Mouse (Mus musculus): Measurements from ENCODE around the gene Egfem1. TPM values are rescaled to one million over a fixed set of nuclear protein-coding genes. Genes with fewer than 3 reads are reported as not detected.

Gene Egfem1
- polyA plus RNA-seq, 1 experiment = not detected

DNA sequence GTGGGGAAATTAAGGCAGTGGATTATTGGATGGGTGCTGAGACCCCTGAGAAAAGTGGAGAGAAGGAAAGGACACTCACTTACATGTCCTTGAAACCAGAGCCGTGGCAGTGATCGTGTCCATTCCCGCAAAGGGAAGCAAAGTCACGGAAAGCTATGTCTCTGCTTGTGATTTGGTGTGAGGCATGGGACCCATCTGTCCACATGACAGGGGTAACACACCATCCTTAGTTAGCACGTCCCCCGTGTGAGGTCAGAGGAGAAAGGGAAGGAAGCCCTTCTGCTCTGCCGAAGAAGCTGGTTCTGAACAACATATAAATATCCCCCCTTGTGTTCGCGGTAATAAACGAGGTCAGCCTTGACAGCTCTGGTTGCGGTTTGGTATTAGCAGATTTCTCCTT lies 52.7 kb downstream of the Egfem1 start:
- Histone ChIP-seq H3K36me3 (ENCODE audit: control insufficient read depth, insufficient read depth) (no peaks in the 10 kb centered on the region), H3K79me2 (ENCODE audit: control insufficient read depth, insufficient read depth) (no peaks in the 10 kb centered on the region), H3ac (ENCODE audit: control insufficient read depth, insufficient read length) (no peak overlapping the region), H3K4me3 (no peak overlapping the region), H3K4me2 (ENCODE audit: low read depth) (no peak overlapping the region), H3K27me3 (ENCODE audit: control insufficient read depth, insufficient read depth, insufficient read length) (no peaks in the 10 kb centered on the region)
- no peak for TF ChIP-seq SRF (IDR thresholded peaks at IDR 0.05; ENCODE audit: control insufficient read depth, insufficient read length, low read depth)
- no peak for TF ChIP-seq REST (IDR thresholded peaks at IDR 0.05; ENCODE audit: insufficient read depth, insufficient read length)
- TF ChIP-seq CEBPB (IDR thresholded peaks at IDR 0.05; ENCODE audit: insufficient read depth, poor library complexity, severe bottlenecking) = no peak
- TF ChIP-seq E2F4 (IDR thresholded peaks at IDR 0.05; ENCODE audit: insufficient read depth) = no peak
- no peak for TF ChIP-seq TCF12 (IDR thresholded peaks at IDR 0.05; ENCODE audit: insufficient read depth, poor library complexity, severe bottlenecking)
- TF ChIP-seq MYOD1 (IDR thresholded peaks at IDR 0.05; ENCODE audit: control insufficient read depth in 1 of 3, insufficient read length in 2 of 3, low read depth in 2 of 3) = no peak
- no peak for TF ChIP-seq MAX (IDR thresholded peaks at IDR 0.05; ENCODE audit: low read depth)
- TF ChIP-seq TCF3 (IDR thresholded peaks at IDR 0.05; ENCODE audit: insufficient read length, low read depth) = no peak
- TF ChIP-seq MYOG (IDR thresholded peaks at IDR 0.05; ENCODE audit: control insufficient read depth in 1 of 3, insufficient read depth in 1 of 3, insufficient read length in 2 of 3, low read depth in 2 of 3) = no peak
- no peak for TF ChIP-seq POLR2AphosphoS2 (IDR thresholded peaks at IDR 0.05; ENCODE audit: insufficient read length, low read depth)
- TF ChIP-seq POLR2A (IDR thresholded peaks at IDR 0.05; ENCODE audit: insufficient read length, low read depth) = no peak
- no peak for TF ChIP-seq USF1 (IDR thresholded peaks at IDR 0.05; ENCODE audit: low read depth)

DNA sequence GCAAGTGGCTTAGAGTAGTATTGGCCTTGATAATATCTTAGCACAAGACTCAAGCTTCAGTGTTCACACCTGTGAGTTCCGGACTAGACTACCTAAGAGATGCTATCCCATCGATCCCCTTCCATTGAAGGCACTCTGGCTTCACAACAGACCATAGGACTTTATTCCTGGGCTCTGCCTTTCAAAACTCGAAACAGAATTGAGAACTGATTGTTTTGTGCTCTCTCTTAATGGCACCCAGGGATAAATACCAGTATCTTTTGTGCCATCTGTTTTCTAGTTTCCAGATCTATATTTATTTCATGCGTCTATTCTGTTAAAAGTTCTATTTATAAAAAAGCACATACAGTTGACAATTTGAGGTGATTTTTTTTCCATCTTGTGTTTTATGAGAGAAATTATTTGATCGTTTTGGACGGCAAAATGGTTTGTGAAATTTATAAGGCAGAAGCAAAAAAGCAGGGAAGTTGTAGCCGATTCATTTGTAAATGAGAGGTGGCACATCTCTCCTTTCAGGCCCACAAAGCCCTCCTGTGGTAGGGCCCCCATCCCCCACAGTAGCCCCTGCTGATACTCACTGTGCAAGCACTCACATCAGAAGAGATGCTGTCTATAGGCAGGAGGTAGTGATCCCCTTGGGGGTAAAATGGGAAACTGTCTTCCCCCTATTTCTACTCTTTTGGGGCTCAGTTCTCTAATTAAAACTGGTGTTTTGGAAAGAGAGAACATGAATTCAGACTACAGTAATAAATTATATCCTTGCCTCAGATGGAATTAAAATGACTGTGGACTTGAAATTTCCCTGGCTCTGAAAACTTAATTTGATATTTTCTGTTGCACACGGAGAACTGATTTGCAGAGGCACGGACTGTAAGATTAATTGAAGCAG lies 53.6 kb downstream of the Egfem1 start:
- H3K4me3 ChIP-seq = no peak overlapping the region
- H3K79me2 ChIP-seq (ENCODE audit: control insufficient read depth, insufficient read depth) = no peaks in the 10 kb centered on the region
- no peak overlapping the region for H3K4me2 ChIP-seq (ENCODE audit: low read depth)
- no peak overlapping the region for H3ac ChIP-seq (ENCODE audit: control insufficient read depth, insufficient read length)
- H3K27me3 ChIP-seq (ENCODE audit: control insufficient read depth, insufficient read depth, insufficient read length) = no peaks in the 10 kb centered on the region
- no peaks in the 10 kb centered on the region for H3K36me3 ChIP-seq (ENCODE audit: control insufficient read depth, insufficient read depth)
- TF ChIP-seq CEBPB (IDR thresholded peaks at IDR 0.05; ENCODE audit: insufficient read depth, poor library complexity, severe bottlenecking) (no peak), TCF3 (IDR thresholded peaks at IDR 0.05; ENCODE audit: insufficient read length, low read depth) (no peak)

DNA sequence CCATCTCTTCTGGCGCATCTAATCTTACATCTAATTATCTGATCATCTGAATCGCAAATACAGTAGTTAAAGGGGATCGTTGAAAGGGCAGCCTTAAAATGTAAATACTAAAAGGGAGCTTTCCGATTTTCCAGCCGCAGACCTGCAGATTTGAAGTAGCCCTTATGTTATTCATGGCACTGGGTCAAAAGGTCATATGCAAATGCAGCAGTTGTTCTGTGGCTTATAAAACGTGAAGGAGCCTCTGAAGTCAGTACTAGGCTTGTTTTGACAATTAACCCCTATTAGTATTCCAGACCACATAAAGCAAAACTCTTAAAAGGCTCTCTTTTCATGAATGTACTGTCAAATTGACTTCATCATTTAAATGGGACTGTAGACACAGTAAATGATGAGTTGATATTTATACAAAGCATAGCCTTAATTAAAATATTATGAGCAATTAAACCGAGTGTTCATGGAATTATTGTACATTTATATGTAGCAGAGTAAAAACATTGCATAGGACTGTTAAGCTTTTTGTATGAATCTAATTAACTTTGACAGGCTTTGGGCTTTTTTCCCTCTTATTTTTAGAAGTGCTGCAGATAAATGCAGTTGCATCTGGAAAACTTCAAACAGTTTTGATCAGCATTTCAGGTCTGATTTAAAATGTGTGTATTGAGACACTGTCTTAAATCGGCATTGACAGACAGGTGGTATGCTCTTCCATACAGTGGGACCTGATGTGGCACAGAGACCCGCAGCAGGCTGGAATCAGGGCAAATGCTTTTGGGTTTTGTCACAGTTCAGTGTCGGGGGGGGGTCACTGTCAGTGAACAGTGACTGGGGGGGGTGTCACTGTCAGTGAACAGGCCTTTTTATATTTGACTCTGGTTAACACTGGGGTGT lies 54.5 kb downstream of the Egfem1 start:
- H3ac ChIP-seq (ENCODE audit: control insufficient read depth, insufficient read length) = no peak overlapping the region
- H3K27me3 ChIP-seq (ENCODE audit: control insufficient read depth, insufficient read depth, insufficient read length) = no peaks in the 10 kb centered on the region
- H3K4me3 ChIP-seq = no peak overlapping the region
- no peak for TF ChIP-seq E2F4 (IDR thresholded peaks at IDR 0.05; ENCODE audit: insufficient read depth)
- TF ChIP-seq POLR2AphosphoS2 (IDR thresholded peaks at IDR 0.05; ENCODE audit: insufficient read length, low read depth) = no peak
- TF ChIP-seq REST (IDR thresholded peaks at IDR 0.05; ENCODE audit: insufficient read depth, insufficient read length) = no peak
- no peak for TF ChIP-seq CEBPB (IDR thresholded peaks at IDR 0.05; ENCODE audit: insufficient read depth, poor library complexity, severe bottlenecking)
- TF ChIP-seq MYOG (IDR thresholded peaks at IDR 0.05; ENCODE audit: control insufficient read depth in 1 of 3, insufficient read depth in 1 of 3, insufficient read length in 2 of 3, low read depth in 2 of 3) = no peak
- TF ChIP-seq TCF3 (IDR thresholded peaks at IDR 0.05; ENCODE audit: insufficient read length, low read depth) = no peak
- TF ChIP-seq MYOD1 (IDR thresholded peaks at IDR 0.05; ENCODE audit: control insufficient read depth in 1 of 3, insufficient read length in 2 of 3, low read depth in 2 of 3) = no peak
- no peak for TF ChIP-seq USF1 (IDR thresholded peaks at IDR 0.05; ENCODE audit: low read depth)
- no peak for TF ChIP-seq POLR2A (IDR thresholded peaks at IDR 0.05; ENCODE audit: insufficient read length, low read depth)
- no peak for TF ChIP-seq SRF (IDR thresholded peaks at IDR 0.05; ENCODE audit: control insufficient read depth, insufficient read length, low read depth)
- TF ChIP-seq MAX (IDR thresholded peaks at IDR 0.05; ENCODE audit: low read depth) = no peak
- no peak for TF ChIP-seq TCF12 (IDR thresholded peaks at IDR 0.05; ENCODE audit: insufficient read depth, poor library complexity, severe bottlenecking)
- H3K4me2 ChIP-seq (ENCODE audit: low read depth) = no peak overlapping the region
- no peaks in the 10 kb centered on the region for H3K79me2 ChIP-seq (ENCODE audit: control insufficient read depth, insufficient read depth)
- H3K36me3 ChIP-seq (ENCODE audit: control insufficient read depth, insufficient read depth) = no peaks in the 10 kb centered on the region

DNA sequence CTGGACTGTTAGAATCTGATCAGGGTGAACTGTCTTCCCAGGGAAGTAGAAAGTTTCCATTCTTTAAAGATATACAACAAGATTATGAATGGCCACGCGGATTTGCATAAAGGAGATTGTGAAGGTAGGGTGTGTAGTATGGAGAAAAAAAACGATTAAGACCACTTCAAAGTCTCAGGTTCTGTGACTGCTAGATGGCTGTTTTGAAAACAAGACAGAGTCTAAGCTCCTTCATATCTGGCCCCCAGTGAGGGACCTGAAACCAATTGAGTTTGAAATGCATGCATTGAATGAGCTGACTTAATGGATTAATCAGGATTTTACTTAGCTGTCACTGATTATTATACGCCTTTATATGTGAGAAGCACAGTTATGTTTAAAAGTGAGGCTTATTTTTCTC lies 86.6 kb downstream of the Egfem1 start:
- Histone ChIP-seq H3K27me3 (ENCODE audit: control insufficient read depth, insufficient read depth, insufficient read length) (no peaks in the 10 kb centered on the region), H3K4me2 (ENCODE audit: low read depth) (no peak overlapping the region), H3K36me3 (ENCODE audit: control insufficient read depth, insufficient read depth) (no peaks in the 10 kb centered on the region), H3ac (ENCODE audit: control insufficient read depth, insufficient read length) (no peak overlapping the region), H3K4me3 (no peak overlapping the region), H3K79me2 (ENCODE audit: control insufficient read depth, insufficient read depth) (no peaks in the 10 kb centered on the region)
- TF ChIP-seq POLR2A (IDR thresholded peaks at IDR 0.05; ENCODE audit: insufficient read length, low read depth) (no peak), MYOD1 (IDR thresholded peaks at IDR 0.05; ENCODE audit: control insufficient read depth in 1 of 3, insufficient read length in 2 of 3, low read depth in 2 of 3) (no peak), USF1 (IDR thresholded peaks at IDR 0.05; ENCODE audit: low read depth) (no peak), REST (IDR thresholded peaks at IDR 0.05; ENCODE audit: insufficient read depth, insufficient read length) (no peak), E2F4 (IDR thresholded peaks at IDR 0.05; ENCODE audit: insufficient read depth) (no peak), TCF12 (IDR thresholded peaks at IDR 0.05; ENCODE audit: insufficient read depth, poor library complexity, severe bottlenecking) (no peak), POLR2AphosphoS2 (IDR thresholded peaks at IDR 0.05; ENCODE audit: insufficient read length, low read depth) (no peak)
